Mouse (Mus musculus) ES-Bruce4 (cell line): Measurements from ENCODE around the gene Rundc1.

Source experiments
- CTCF ChIP-seq: IDR thresholded peaks from one replicate; pipeline ENCODE4 v1.8.1; 2011; ENCODE audit warnings: low read depth, low read length
- EP300 ChIP-seq: IDR thresholded peaks from 2 replicates; pipeline ENCODE4 v1.6.1; 2011; ENCODE audit warnings: low read depth, low read length; ENCODE audit not compliant: insufficient read depth

GRCm38 (mm10) chr11:101424925-101425813 lies at the start of gene Rundc1, which contains the start of gene Ptges3l:
- TF ChIP-seq CTCF (peak; percentile 13), EP300 (no peak)
